Mouse (Mus musculus): Measurements from ENCODE around the gene Nrde2.
A peak's percentile ranks its signal among the peaks of the same experiment; 100 is the strongest.

The Nrde2 gene

GRCm38 (mm10) chr12:100178898-100179440, 19.5 kb upstream of the Nrde2 start:
- DNase-seq (ENCODE audit: low spot score) = no peak

GRCm38 (mm10) chr12:100176469-100177056, 17.1 kb upstream of the Nrde2 start:
- DNase-seq (ENCODE audit: low spot score) = peak; percentile 48

- no peak for DNase-seq (ENCODE audit: low spot score)
These were observed 13.0 kb upstream of the Nrde2 start for GRCm38 (mm10) chr12:100172481-100172880.

- peak; percentile 57 for DNase-seq (ENCODE audit: low spot score)
These were observed 8.7 kb upstream of the Nrde2 start for GRCm38 (mm10) chr12:100167931-100168871.

GRCm38 (mm10) chr12:100167502-100167901, 8.0 kb upstream of the Nrde2 start:
- DNase-seq (ENCODE audit: low spot score) = no peak

GRCm38 (mm10) chr12:100166939-100167338, 7.5 kb upstream of the Nrde2 start:
- no peak for DNase-seq (ENCODE audit: low spot score)

GRCm38 (mm10) chr12:100166177-100166576, 6.7 kb upstream of the Nrde2 start:
- DNase-seq (ENCODE audit: low spot score) = peak; percentile 80

- DNase-seq (ENCODE audit: low spot score) = no peak
These were observed 5.6 kb upstream of the Nrde2 start for GRCm38 (mm10) chr12:100164991-100165500.

GRCm38 (mm10) chr12:100152466-100152865, 7.0 kb downstream of the Nrde2 start:
- no peak for DNase-seq (ENCODE audit: low spot score)

- no peak for DNase-seq (ENCODE audit: low spot score)
These were observed 15.2 kb downstream of the Nrde2 start for GRCm38 (mm10) chr12:100144269-100144668.

GRCm38 (mm10) chr12:100143737-100144136, 15.7 kb downstream of the Nrde2 start:
- DNase-seq (ENCODE audit: low spot score) = no peak

GRCm38 (mm10) chr12:100142848-100143523, 16.5 kb downstream of the Nrde2 start:
- DNase-seq (ENCODE audit: low spot score) = no peak

- no peak for DNase-seq (ENCODE audit: low spot score)
These were observed 24.3 kb downstream of the Nrde2 start for GRCm38 (mm10) chr12:100135117-100135516.

- no peak for DNase-seq (ENCODE audit: low spot score)
These were observed 25.0 kb downstream of the Nrde2 start for GRCm38 (mm10) chr12:100134395-100134936.

- DNase-seq (ENCODE audit: low spot score) = peak; percentile 81
These were observed 27.8 kb downstream of the Nrde2 start for GRCm38 (mm10) chr12:100131655-100132054.

- DNase-seq (ENCODE audit: low spot score) = no peak
These were observed 28.3 kb downstream of the Nrde2 start for GRCm38 (mm10) chr12:100131167-100131566.

GRCm38 (mm10) chr12:100128961-100129360, 30.5 kb downstream of the Nrde2 start:
- DNase-seq (ENCODE audit: low spot score) = no peak

- no peak for DNase-seq (ENCODE audit: low spot score)
These were observed 30.9 kb downstream of the Nrde2 start for GRCm38 (mm10) chr12:100128522-100128921.

GRCm38 (mm10) chr12:100127866-100128480, 31.5 kb downstream of the Nrde2 start:
- DNase-seq (ENCODE audit: low spot score) = peak; percentile 22

GRCm38 (mm10) chr12:100126968-100127865, 32.2 kb downstream of the Nrde2 start:
- no peak for DNase-seq (ENCODE audit: low spot score)
